Mouse (Mus musculus): ENCODE results near the gene Asf1b. TPM values are rescaled to one million over a fixed set of nuclear protein-coding genes. Genes with fewer than 3 reads are reported as not detected.

Gene Asf1b
- polyA plus RNA-seq, 1 experiment from 2014 or later, result 5.1 TPM

GRCm38 (mm10) chr8:83941066-83941677 lies 14.1 kb upstream of the Asf1b start:
- Histone ChIP-seq H3K9me3 (ENCODE audit: control insufficient read depth, low read length) (no peaks in the 10 kb centered on the region), H3K4me3 (ENCODE audit: low read depth, low read length) (no peak overlapping the region), H3K27me3 (ENCODE audit: control insufficient read depth, insufficient read depth, low read length) (no peaks in the 10 kb centered on the region), H3K27ac (ENCODE audit: low read depth, low read length) (no peak overlapping the region), H3K36me3 (ENCODE audit: control insufficient read depth, insufficient read depth, low read length) (peaks cover 28% of the 10 kb centered on the region), H3K4me1 (ENCODE audit: control insufficient read depth, insufficient read depth, low read length) (no peaks in the 10 kb centered on the region), H3K9ac (replicated peaks; ENCODE audit: low read depth, low read length) (no peak overlapping the region), H3K4me2 (ENCODE audit: low read depth, low read length) (no peak overlapping the region)
- WGBS, result 75% methylated on average over 6 of the region's 6 CpGs
- no peak for ATAC-seq (ENCODE audit: low read depth)

- no peak for ATAC-seq (ENCODE audit: low read depth)
- 92% methylated on average over 1 of the region's 1 CpGs for WGBS
- Histone ChIP-seq H3K27me3 (ENCODE audit: control insufficient read depth, insufficient read depth, low read length) (no peaks in the 10 kb centered on the region), H3K4me3 (ENCODE audit: low read depth, low read length) (no peak overlapping the region), H3K9ac (replicated peaks; ENCODE audit: low read depth, low read length) (no peak overlapping the region), H3K27ac (ENCODE audit: low read depth, low read length) (no peak overlapping the region), H3K9me3 (ENCODE audit: control insufficient read depth, low read length) (no peaks in the 10 kb centered on the region), H3K4me2 (ENCODE audit: low read depth, low read length) (no peak overlapping the region), H3K4me1 (ENCODE audit: control insufficient read depth, insufficient read depth, low read length) (no peaks in the 10 kb centered on the region), H3K36me3 (ENCODE audit: control insufficient read depth, insufficient read depth, low read length) (peaks cover 19% of the 10 kb centered on the region)
These were observed 12.9 kb upstream of the Asf1b start for GRCm38 (mm10) chr8:83942446-83942845.

- Histone ChIP-seq H3K4me3 (ENCODE audit: low read depth, low read length) (no peak overlapping the region), H3K27ac (ENCODE audit: low read depth, low read length) (no peak overlapping the region), H3K9me3 (ENCODE audit: control insufficient read depth, low read length) (no peaks in the 10 kb centered on the region), H3K27me3 (ENCODE audit: control insufficient read depth, insufficient read depth, low read length) (no peaks in the 10 kb centered on the region), H3K36me3 (ENCODE audit: control insufficient read depth, insufficient read depth, low read length) (no peaks in the 10 kb centered on the region), H3K4me1 (ENCODE audit: control insufficient read depth, insufficient read depth, low read length) (no peaks in the 10 kb centered on the region), H3K4me2 (ENCODE audit: low read depth, low read length) (no peak overlapping the region), H3K9ac (replicated peaks; ENCODE audit: low read depth, low read length) (no peak overlapping the region)
- no peak for ATAC-seq (ENCODE audit: low read depth)
- WGBS, result 69% methylated on average over 3 of the region's 3 CpGs
These were observed 9.8 kb upstream of the Asf1b start for GRCm38 (mm10) chr8:83945540-83945939.

- Histone ChIP-seq H3K9me3 (ENCODE audit: control insufficient read depth, low read length) (no peaks in the 10 kb centered on the region), H3K4me2 (ENCODE audit: low read depth, low read length) (peak overlapping the region; percentile 46), H3K9ac (replicated peaks; ENCODE audit: low read depth, low read length) (peak overlapping the region; percentile 3), H3K4me3 (ENCODE audit: low read depth, low read length) (peak overlapping the region; percentile 49), H3K36me3 (ENCODE audit: control insufficient read depth, insufficient read depth, low read length) (no peaks in the 10 kb centered on the region), H3K27me3 (ENCODE audit: control insufficient read depth, insufficient read depth, low read length) (no peaks in the 10 kb centered on the region), H3K4me1 (ENCODE audit: control insufficient read depth, insufficient read depth, low read length) (peaks cover 8% of the 10 kb centered on the region; the same call in 1 of the 2 replicates), H3K27ac (ENCODE audit: low read depth, low read length) (peak overlapping the region; percentile 28; the same call in 1 of the 2 replicates)
- no peak for ATAC-seq (ENCODE audit: low read depth)
- WGBS, result 1% methylated on average over 14 of the region's 14 CpGs
These were observed 580 bp upstream of the Asf1b start for GRCm38 (mm10) chr8:83954749-83955105.

GRCm38 (mm10) chr8:83955958-83956218 lies 581 bp downstream of the Asf1b start:
- 0 out of 2 replicates have a peak overlapping the region, but pooled peaks have one; percentile 11 for H3K9ac ChIP-seq (replicated peaks; ENCODE audit: low read depth, low read length)
- no peaks in the 10 kb centered on the region for H3K9me3 ChIP-seq (ENCODE audit: control insufficient read depth, low read length)
- no peak overlapping the region for H3K27ac ChIP-seq (ENCODE audit: low read depth, low read length)
- H3K4me2 ChIP-seq (ENCODE audit: low read depth, low read length), result peak overlapping the region; percentile 84
- 3% methylated on average over 15 of the region's 15 CpGs for WGBS
- H3K4me1 ChIP-seq (ENCODE audit: control insufficient read depth, insufficient read depth, low read length), result peaks cover 8% of the 10 kb centered on the region; the same call in 1 of the 2 replicates
- H3K36me3 ChIP-seq (ENCODE audit: control insufficient read depth, insufficient read depth, low read length), result no peaks in the 10 kb centered on the region
- H3K27me3 ChIP-seq (ENCODE audit: control insufficient read depth, insufficient read depth, low read length), result no peaks in the 10 kb centered on the region
- peak overlapping the region; percentile 49 for H3K4me3 ChIP-seq (ENCODE audit: low read depth, low read length)
- ATAC-seq (ENCODE audit: low read depth), result no peak

GRCm38 (mm10) chr8:83956789-83957188 lies 1.5 kb downstream of the Asf1b start:
- 19% methylated on average over 1 of the region's 1 CpGs for WGBS
- Histone ChIP-seq H3K4me3 (ENCODE audit: low read depth, low read length) (no peak overlapping the region), H3K27ac (ENCODE audit: low read depth, low read length) (no peak overlapping the region), H3K9me3 (ENCODE audit: control insufficient read depth, low read length) (no peaks in the 10 kb centered on the region), H3K9ac (replicated peaks; ENCODE audit: low read depth, low read length) (no peak overlapping the region), H3K4me2 (ENCODE audit: low read depth, low read length) (no peak overlapping the region), H3K27me3 (ENCODE audit: control insufficient read depth, insufficient read depth, low read length) (no peaks in the 10 kb centered on the region), H3K36me3 (ENCODE audit: control insufficient read depth, insufficient read depth, low read length) (no peaks in the 10 kb centered on the region), H3K4me1 (ENCODE audit: control insufficient read depth, insufficient read depth, low read length) (peaks cover 8% of the 10 kb centered on the region; the same call in 1 of the 2 replicates)
- no peak for ATAC-seq (ENCODE audit: low read depth)

GRCm38 (mm10) chr8:83964015-83964765 lies 8.9 kb downstream of the Asf1b start:
- Histone ChIP-seq H3K4me3 (ENCODE audit: low read depth, low read length) (no peak overlapping the region), H3K27me3 (ENCODE audit: control insufficient read depth, insufficient read depth, low read length) (no peaks in the 10 kb centered on the region), H3K9ac (replicated peaks; ENCODE audit: low read depth, low read length) (no peak overlapping the region), H3K4me1 (ENCODE audit: control insufficient read depth, insufficient read depth, low read length) (no peaks in the 10 kb centered on the region), H3K36me3 (ENCODE audit: control insufficient read depth, insufficient read depth, low read length) (no peaks in the 10 kb centered on the region), H3K9me3 (ENCODE audit: control insufficient read depth, low read length) (no peaks in the 10 kb centered on the region), H3K27ac (ENCODE audit: low read depth, low read length) (no peak overlapping the region), H3K4me2 (ENCODE audit: low read depth, low read length) (no peak overlapping the region)
- ATAC-seq (ENCODE audit: low read depth), result no peak
- 90% methylated on average over 5 of the region's 5 CpGs for WGBS

- Histone ChIP-seq H3K4me2 (ENCODE audit: low read depth, low read length) (no peak overlapping the region), H3K4me1 (ENCODE audit: control insufficient read depth, insufficient read depth, low read length) (peaks cover 6% of the 10 kb centered on the region; the same call in 1 of the 2 replicates), H3K27me3 (ENCODE audit: control insufficient read depth, insufficient read depth, low read length) (no peaks in the 10 kb centered on the region), H3K9ac (replicated peaks; ENCODE audit: low read depth, low read length) (no peak overlapping the region), H3K27ac (ENCODE audit: low read depth, low read length) (no peak overlapping the region), H3K36me3 (ENCODE audit: control insufficient read depth, insufficient read depth, low read length) (no peaks in the 10 kb centered on the region), H3K9me3 (ENCODE audit: control insufficient read depth, low read length) (no peaks in the 10 kb centered on the region), H3K4me3 (ENCODE audit: low read depth, low read length) (no peak overlapping the region)
- no peak for ATAC-seq (ENCODE audit: low read depth)
- 94% methylated on average over 7 of the region's 7 CpGs for WGBS
These were observed 12.4 kb downstream of the Asf1b start for GRCm38 (mm10) chr8:83967701-83968100.

- peaks cover 17% of the 10 kb centered on the region for H3K4me1 ChIP-seq (ENCODE audit: control insufficient read depth, insufficient read depth, low read length)
- no peak overlapping the region for H3K27ac ChIP-seq (ENCODE audit: low read depth, low read length)
- no peak overlapping the region for H3K9ac ChIP-seq (replicated peaks; ENCODE audit: low read depth, low read length)
- H3K9me3 ChIP-seq (ENCODE audit: control insufficient read depth, low read length), result no peaks in the 10 kb centered on the region
- no peak overlapping the region for H3K4me2 ChIP-seq (ENCODE audit: low read depth, low read length)
- WGBS, result 84% methylated on average over 4 of the region's 4 CpGs
- no peak overlapping the region for H3K4me3 ChIP-seq (ENCODE audit: low read depth, low read length)
- no peaks in the 10 kb centered on the region for H3K27me3 ChIP-seq (ENCODE audit: control insufficient read depth, insufficient read depth, low read length)
- no peaks in the 10 kb centered on the region for H3K36me3 ChIP-seq (ENCODE audit: control insufficient read depth, insufficient read depth, low read length)
- ATAC-seq (ENCODE audit: low read depth), result no peak
These were observed 15.8 kb downstream of the Asf1b start for GRCm38 (mm10) chr8:83971121-83971520.

Measured in neural tube, embryonic 14.5 days (tissue).